Mouse (Mus musculus): ENCODE results near the gene Luzp1. TPM values are rescaled to one million over a fixed set of nuclear protein-coding genes. Genes with fewer than 3 reads are reported as not detected.

Luzp1 gene
- 65.7 and 72.2 TPM in 2 replicates for polyA plus RNA-seq (2015; fragmentation: Nextera tagmentation; extraction: Ambion mirVana)

GRCm38 (mm10) chr4:136469371-136469903 is at the start of gene Luzp1:
Luzp1 (plus strand) TSS chr4:136469761.

DNA sequence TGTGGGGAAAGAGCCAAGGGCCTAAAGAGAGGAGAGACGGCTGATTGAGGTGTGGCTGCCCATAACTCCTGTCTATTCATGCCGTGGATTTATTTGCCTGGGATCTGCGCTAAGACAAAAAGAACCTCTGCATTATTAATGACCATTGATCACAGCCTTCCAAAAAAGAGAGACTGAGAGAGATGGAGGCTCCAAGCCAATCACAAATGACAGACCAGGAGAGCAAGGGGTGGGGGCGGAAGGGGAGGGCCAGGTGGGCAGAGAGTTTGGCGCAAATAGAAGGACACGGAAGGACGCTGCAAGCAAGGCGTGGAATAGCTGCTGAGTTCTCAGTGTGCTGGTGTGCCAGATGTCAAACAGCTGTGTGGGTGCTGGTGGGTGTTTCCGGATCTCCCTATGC is 46.3 kb upstream of the Luzp1 start, which contains the start of gene Htr1d:
Htr1d (plus strand) TSS at position 301 of the 400 bp plus-strand sequence.

GRCm38 (mm10) chr4:136462086-136462838 is 7.3 kb upstream of the Luzp1 start, which contains the start of gene 6030445D17Rik:
6030445D17Rik (plus strand) TSS chr4:136462250.

DNA sequence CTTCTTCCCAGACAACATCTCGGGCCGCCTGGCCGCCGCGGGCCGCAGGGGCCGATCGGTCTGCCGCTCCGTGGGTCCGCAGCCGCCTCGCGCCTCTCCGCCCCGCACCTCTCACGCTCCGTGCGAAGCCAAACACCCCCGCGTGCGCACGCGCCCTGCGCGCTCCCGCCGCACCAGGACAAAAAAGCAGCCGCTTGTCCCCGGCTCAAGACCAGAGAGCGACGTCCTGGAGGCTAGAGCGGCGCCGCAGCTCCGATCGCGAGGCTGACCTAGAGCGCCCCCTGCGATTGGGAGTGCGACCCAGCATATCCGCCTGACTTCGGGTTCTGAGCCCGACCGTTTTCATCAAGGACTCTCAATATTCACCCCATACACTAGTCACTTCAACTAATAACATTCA is 133.0 kb downstream of the Luzp1 start, which contains the start of gene Kdm1a:
Kdm1a (minus strand) TSS at position 156 of the 400 bp plus-strand sequence.

Other genes starting within 250 kb of the Luzp1 start
- gene Tcea3, start 222.0 kb upstream of the Luzp1 start, polyA plus RNA-seq (2015; fragmentation: Nextera tagmentation; extraction: Ambion mirVana) = 1.9 and 3.7 TPM in 2 replicates
- 22.0 and 23.5 TPM in 2 replicates for gene Zfp46, start 185.1 kb upstream of the Luzp1 start, polyA plus RNA-seq (2015; fragmentation: Nextera tagmentation; extraction: Ambion mirVana)
- gene Hnrnpr, start 158.8 kb upstream of the Luzp1 start, polyA plus RNA-seq (2015; fragmentation: Nextera tagmentation; extraction: Ambion mirVana) = 139 and 155 TPM in 2 replicates
- gene Htr1d, start 46.2 kb upstream of the Luzp1 start, polyA plus RNA-seq (2015; fragmentation: Nextera tagmentation; extraction: Ambion mirVana) = 4.9 and 7.0 TPM in 2 replicates
- 0.56 and 0.80 TPM in 2 replicates for gene 6030445D17Rik, start 7.5 kb upstream of the Luzp1 start, polyA plus RNA-seq (2015; fragmentation: Nextera tagmentation; extraction: Ambion mirVana)
- 37.4 and 42.5 TPM in 2 replicates for gene Kdm1a, start 133.0 kb downstream of the Luzp1 start, polyA plus RNA-seq (2015; fragmentation: Nextera tagmentation; extraction: Ambion mirVana)
- not detected in 2 replicates for gene Tex46, start 140.7 kb downstream of the Luzp1 start, polyA plus RNA-seq (2015; fragmentation: Nextera tagmentation; extraction: Ambion mirVana)
- 0.10 TPM in 1 of 2 replicates, not detected in the other for gene Lactbl1, start 152.9 kb downstream of the Luzp1 start, polyA plus RNA-seq (2015; fragmentation: Nextera tagmentation; extraction: Ambion mirVana)